Mouse (Mus musculus) heart, embryonic 16.5 days (tissue): ENCODE results near the gene Sema3f. TPM values are rescaled to one million over a fixed set of nuclear protein-coding genes. Genes with fewer than 3 reads are reported as not detected.

Experiments
- ATAC-seq: fragments of 200-750 bp; cut with Nextera tagmentation; replicated peaks from 2 replicates; pipeline ENCODE4 v1.8.0; 2017; ENCODE audit warnings: moderate number of reproducible peaks; ENCODE audit not compliant: insufficient read depth, low FRiP score; ENCODE audit errors: extremely low read depth
- H3K27ac ChIP-seq: fragments of 300-500 bp; sonication (generic); 2 replicates; pipeline ENCODE4 v1.5.1; 2014; ENCODE audit warnings: mild to moderate bottlenecking, low read length, control low read depth, moderate library complexity
- H3K27me3 ChIP-seq: fragments of 300-500 bp; sonication (generic); 2 replicates; pipeline ENCODE4 v1.6.1; 2014; ENCODE audit warnings: low read length, mixed read lengths; ENCODE audit not compliant: control insufficient read depth, insufficient read depth
- H3K36me3 ChIP-seq: fragments of 300-500 bp; sonication (generic); 2 replicates; pipeline ENCODE4 v1.6.1; 2014; ENCODE audit not compliant: control insufficient read depth, insufficient read depth
- H3K4me1 ChIP-seq: fragments of 300-500 bp; sonication (generic); 2 replicates; pipeline ENCODE4 v1.6.1; 2014; ENCODE audit warnings: low read length, mixed read lengths; ENCODE audit not compliant: control insufficient read depth, insufficient read depth
- H3K4me2 ChIP-seq: fragments of 300-500 bp; sonication (generic); 2 replicates; pipeline ENCODE4 v1.6.1; 2014; ENCODE audit warnings: low read depth, mild to moderate bottlenecking, control low read depth, low read length
- H3K4me3 ChIP-seq: fragments of 300-500 bp; sonication (generic); 2 replicates; pipeline ENCODE4 v1.5.1; 2014; ENCODE audit warnings: mild to moderate bottlenecking, control low read depth, low read length
- H3K9ac ChIP-seq: fragments of 300-500 bp; sonication (generic); 2 replicates; pipeline ENCODE4 v1.6.1; 2014; ENCODE audit warnings: low read length, control low read depth
- H3K9me3 ChIP-seq: fragments of 300-500 bp; sonication (generic); replicated peaks from 2 replicates; pipeline ENCODE4 v1.6.1; 2016; ENCODE audit warnings: low read length; ENCODE audit not compliant: control insufficient read depth
- WGBS: fragments of 180-500 bp; shearing (Covaris S2); extraction: QIAGEN DNeasy Blood & Tissue Kit; methylation state at CpG from one replicate; pipeline ENCODE4 v1.1.7; 2014; 5-methylcytosine and 5-hydroxymethylcytosine counted together
- polyA plus RNA-seq: library from polyadenylated mRNA; unstranded; fragments of >200 nt; fragmentation: Nextera tagmentation; extraction: Ambion mirVana; gene quantifications from 2 replicates; pipeline ENCODE4 v1.2.1, GENCODE M21; 2015

Gene Sema3f
- 3.9 and 4.7 TPM in 2 replicates for polyA plus RNA-seq

- no peaks in the 10 kb centered on the region for H3K36me3 ChIP-seq
- peaks cover 36% of the 10 kb centered on the region for H3K4me1 ChIP-seq
- WGBS: under 1% methylated on average over 79 of the region's 86 CpGs
- peak within 1 kb of the TSS; percentile 79 for H3K9ac ChIP-seq
- H3K9me3 ChIP-seq: no peaks in the 10 kb centered on the region
- H3K4me2 ChIP-seq: peak within 1 kb of the TSS; percentile 97
- H3K27ac ChIP-seq: peak within 1 kb of the TSS; percentile 42
- peak within 1 kb of the TSS; percentile 72 for H3K4me3 ChIP-seq
- ATAC-seq: peak; percentile 87
- peaks cover 27% of the 10 kb centered on the region for H3K27me3 ChIP-seq
Measured at GRCm38 (mm10) chr9:107709697-107710483, at the start of gene Sema3f. Gene Sema3f, minus strand, starts transcription at chr9:107710475.

GRCm38 (mm10) chr9:107759593-107759992, 49.3 kb upstream of the Sema3f start:
- Histone ChIP-seq H3K36me3 (peaks cover 67% of the 10 kb centered on the region), H3K4me2 (no peak overlapping the region), H3K9ac (no peak overlapping the region), H3K27ac (no peak overlapping the region), H3K27me3 (no peaks in the 10 kb centered on the region), H3K4me1 (no peaks in the 10 kb centered on the region), H3K4me3 (no peak overlapping the region), H3K9me3 (no peaks in the 10 kb centered on the region)
- WGBS: 85% methylated on average over 6 of the region's 6 CpGs
- ATAC-seq: no peak

- H3K4me2 ChIP-seq: no peak overlapping the region
- no peak overlapping the region for H3K9ac ChIP-seq
- H3K36me3 ChIP-seq: peaks cover 80% of the 10 kb centered on the region
- H3K9me3 ChIP-seq: no peaks in the 10 kb centered on the region
- no peak overlapping the region for H3K4me3 ChIP-seq
- no peaks in the 10 kb centered on the region for H3K27me3 ChIP-seq
- no peak overlapping the region for H3K27ac ChIP-seq
- 77% methylated on average over 5 of the region's 5 CpGs for WGBS
- no peak for ATAC-seq
- peaks cover 4% of the 10 kb centered on the region for H3K4me1 ChIP-seq
Measured at GRCm38 (mm10) chr9:107750378-107750777, 40.1 kb upstream of the Sema3f start.

- 95% methylated on average over 3 of the region's 3 CpGs for WGBS
- no peak overlapping the region for H3K4me2 ChIP-seq
- peaks cover 90% of the 10 kb centered on the region for H3K36me3 ChIP-seq
- peaks cover 4% of the 10 kb centered on the region for H3K4me1 ChIP-seq
- H3K27ac ChIP-seq: no peak overlapping the region
- no peaks in the 10 kb centered on the region for H3K9me3 ChIP-seq
- H3K4me3 ChIP-seq: no peak overlapping the region
- H3K27me3 ChIP-seq: no peaks in the 10 kb centered on the region
- H3K9ac ChIP-seq: no peak overlapping the region
- no peak for ATAC-seq
Measured at GRCm38 (mm10) chr9:107748063-107748462, 37.8 kb upstream of the Sema3f start.

- ATAC-seq: no peak
Measured at GRCm38 (mm10) chr9:107747310-107747709, 37.0 kb upstream of the Sema3f start.

GRCm38 (mm10) chr9:107746679-107747078, 36.4 kb upstream of the Sema3f start:
- no peaks in the 10 kb centered on the region for H3K9me3 ChIP-seq
- H3K4me1 ChIP-seq: peaks cover 4% of the 10 kb centered on the region
- no peak overlapping the region for H3K4me3 ChIP-seq
- H3K4me2 ChIP-seq: no peak overlapping the region
- no peak overlapping the region for H3K9ac ChIP-seq
- no peak for ATAC-seq
- no peak overlapping the region for H3K27ac ChIP-seq
- WGBS: 95% methylated on average over 3 of the region's 3 CpGs
- H3K27me3 ChIP-seq: no peaks in the 10 kb centered on the region
- H3K36me3 ChIP-seq: peaks cover 92% of the 10 kb centered on the region

More at GRCm38 (mm10) chr9:107747310-107747709, 37.0 kb upstream of the Sema3f start:
- 92% methylated on average over 1 of the region's 1 CpGs for WGBS
- H3K27ac ChIP-seq: no peak overlapping the region
- H3K4me1 ChIP-seq: peaks cover 4% of the 10 kb centered on the region
- H3K9me3 ChIP-seq: no peaks in the 10 kb centered on the region
- H3K27me3 ChIP-seq: no peaks in the 10 kb centered on the region
- H3K4me3 ChIP-seq: no peak overlapping the region
- peaks cover 91% of the 10 kb centered on the region for H3K36me3 ChIP-seq
- no peak overlapping the region for H3K4me2 ChIP-seq
- H3K9ac ChIP-seq: no peak overlapping the region

- H3K4me2 ChIP-seq: no peak overlapping the region
- H3K36me3 ChIP-seq: peaks cover 91% of the 10 kb centered on the region
- H3K27ac ChIP-seq: no peak overlapping the region
- no peaks in the 10 kb centered on the region for H3K9me3 ChIP-seq
- H3K9ac ChIP-seq: no peak overlapping the region
- no peaks in the 10 kb centered on the region for H3K27me3 ChIP-seq
- 93% methylated on average over 6 of the region's 6 CpGs for WGBS
- no peak for ATAC-seq
- peaks cover 4% of the 10 kb centered on the region for H3K4me1 ChIP-seq
- no peak overlapping the region for H3K4me3 ChIP-seq
Measured at GRCm38 (mm10) chr9:107744061-107744460, 33.8 kb upstream of the Sema3f start.

GRCm38 (mm10) chr9:107738841-107739202, 28.5 kb upstream of the Sema3f start:
- 53% methylated on average over 4 of the region's 4 CpGs for WGBS
- Histone ChIP-seq H3K4me1 (peaks cover 15% of the 10 kb centered on the region), H3K9me3 (no peaks in the 10 kb centered on the region), H3K27me3 (peaks cover 23% of the 10 kb centered on the region), H3K4me3 (no peak overlapping the region), H3K36me3 (peaks cover 49% of the 10 kb centered on the region), H3K9ac (no peak overlapping the region), H3K27ac (no peak overlapping the region), H3K4me2 (no peak overlapping the region)
- peak; percentile 32; the same call in 1 of the 2 replicates for ATAC-seq

- WGBS: 21% methylated on average over 7 of the region's 7 CpGs
- H3K27ac ChIP-seq: no peak overlapping the region
- no peak overlapping the region for H3K9ac ChIP-seq
- no peak overlapping the region for H3K4me2 ChIP-seq
- ATAC-seq: peak; percentile 63
- H3K36me3 ChIP-seq: peaks cover 44% of the 10 kb centered on the region
- H3K4me1 ChIP-seq: peaks cover 15% of the 10 kb centered on the region
- no peaks in the 10 kb centered on the region for H3K9me3 ChIP-seq
- H3K4me3 ChIP-seq: no peak overlapping the region
- H3K27me3 ChIP-seq: peaks cover 26% of the 10 kb centered on the region
Measured at GRCm38 (mm10) chr9:107738020-107738840, 28.0 kb upstream of the Sema3f start.
